Mouse (Mus musculus) intestine, embryonic 14.5 days (tissue): ENCODE measurements around the gene Hap1. TPM values are rescaled to one million over a fixed set of nuclear protein-coding genes. Genes with fewer than 3 reads are reported as not detected.
"Not testable (repeated sequence)": the region's sequence is repeated elsewhere in the genome, so short reads cannot be mapped to it uniquely, and the experiment has no call there.

Experiments used
- ATAC-seq: fragments of 200-750 bp; cut with Nextera tagmentation; replicated peaks from 2 replicates; pipeline ENCODE4 v1.8.0; 2017; ENCODE audit warnings: low read depth, moderate number of reproducible peaks, moderate TSS enrichment, moderate library complexity; ENCODE audit not compliant: low FRiP score, low TSS enrichment
- DNase-seq: peaks from one replicate; pipeline ENCODE4 v3.0.0-alpha.2; 2018; ENCODE audit warnings: low spot score
- H3K27ac ChIP-seq: fragments of 300-500 bp; sonication (generic); 2 replicates; pipeline ENCODE4 v1.5.1; 2014; ENCODE audit warnings: low read depth, mild to moderate bottlenecking, control low read depth
- H3K27me3 ChIP-seq: fragments of 300-500 bp; sonication (generic); replicated peaks from 2 replicates; pipeline ENCODE4 v1.6.1; 2014; ENCODE audit warnings: low read length, control low read depth; ENCODE audit not compliant: control insufficient read depth, insufficient read depth
- H3K36me3 ChIP-seq: fragments of 300-500 bp; sonication (generic); 2 replicates; pipeline ENCODE4 v1.6.1; 2014; ENCODE audit warnings: low read length, control low read depth; ENCODE audit not compliant: control insufficient read depth, insufficient read depth
- H3K4me1 ChIP-seq: fragments of 300-500 bp; sonication (generic); replicated peaks from 2 replicates; pipeline ENCODE4 v1.6.1; 2014; ENCODE audit warnings: low read length, control low read depth, mixed read lengths; ENCODE audit not compliant: control insufficient read depth, insufficient read depth
- H3K4me2 ChIP-seq: fragments of 300-500 bp; sonication (generic); 2 replicates; pipeline ENCODE4 v1.6.1; 2014; ENCODE audit warnings: low read length
- H3K4me3 ChIP-seq: fragments of 300-500 bp; sonication (generic); 2 replicates; pipeline ENCODE4 v1.5.1; 2014; ENCODE audit warnings: low read depth, low read length, control low read depth, mixed read lengths
- H3K9ac ChIP-seq: fragments of 300-500 bp; sonication (generic); 2 replicates; pipeline ENCODE4 v1.6.1; 2014; ENCODE audit warnings: mild to moderate bottlenecking, low read length
- H3K9me3 ChIP-seq: fragments of 300-500 bp; sonication (generic); 2 replicates; pipeline ENCODE4 v1.6.1; 2016; ENCODE audit warnings: low read length, control low read depth; ENCODE audit not compliant: control insufficient read depth
- WGBS: fragments of 180-500 bp; shearing (Covaris S2); extraction: QIAGEN DNeasy Blood & Tissue Kit; methylation state at CpG from one replicate; pipeline ENCODE4 v1.1.7; 2014; 5-methylcytosine and 5-hydroxymethylcytosine counted together
- polyA plus RNA-seq: library from polyadenylated mRNA; unstranded; fragments of >200 nt; fragmentation: Nextera tagmentation; extraction: Ambion mirVana; gene quantifications from 2 replicates; pipeline ENCODE4 v1.2.1, GENCODE M21; 2014

The Hap1 gene
- polyA plus RNA-seq, 1 experiment from 2014 or later, result 11.1 TPM

DNA sequence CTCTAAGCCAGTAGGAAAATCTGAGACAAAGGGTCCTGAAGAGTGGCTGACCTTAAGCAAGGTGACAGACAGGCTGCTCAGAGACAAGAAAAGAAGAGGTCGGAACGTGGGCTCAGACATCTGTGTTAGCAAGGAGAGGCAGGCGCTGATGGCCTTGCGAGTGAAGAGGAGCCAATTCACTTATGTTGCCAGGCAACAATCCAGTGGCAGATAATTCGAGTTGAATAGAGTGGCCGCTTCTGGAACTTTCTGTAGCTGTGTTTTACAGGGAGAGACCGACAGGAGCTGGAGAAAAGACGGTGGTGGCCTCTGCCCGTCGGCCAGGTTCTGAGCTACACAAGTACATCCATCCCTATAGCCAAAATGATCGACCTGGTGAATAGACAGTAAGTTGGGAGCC is 28.6 kb downstream of the Hap1 start:
- Histone ChIP-seq H3K4me1 (no peaks in the 10 kb centered on the region), H3K36me3 (peaks cover 5% of the 10 kb centered on the region), H3K4me3 (no peak overlapping the region), H3K27ac (no peak overlapping the region), H3K27me3 (no peaks in the 10 kb centered on the region), H3K9me3 (no peaks in the 10 kb centered on the region), H3K4me2 (no peak overlapping the region), H3K9ac (no peak overlapping the region)
- ATAC-seq, result no peak
- no peak for DNase-seq
- WGBS, result 73% methylated on average over 11 of the region's 11 CpGs

GRCm38 (mm10) chr11:100325062-100325629 is 30.8 kb downstream of the Hap1 start:
- DNase-seq, result no peak
- H3K27ac ChIP-seq, result no peak overlapping the region
- 0 out of 2 replicates have a peak, but pooled peaks cover 3% of the 10 kb centered on the region for H3K4me1 ChIP-seq
- 74% methylated on average over 11 of the region's 11 CpGs for whole genome bisulfite sequencing
- H3K9me3 ChIP-seq, result no peaks in the 10 kb centered on the region
- no peaks in the 10 kb centered on the region for H3K27me3 ChIP-seq
- H3K9ac ChIP-seq, result no peak overlapping the region
- ATAC-seq, result no peak
- H3K36me3 ChIP-seq, result peaks cover 22% of the 10 kb centered on the region
- H3K4me2 ChIP-seq, result no peak overlapping the region
- no peak overlapping the region for H3K4me3 ChIP-seq

DNA sequence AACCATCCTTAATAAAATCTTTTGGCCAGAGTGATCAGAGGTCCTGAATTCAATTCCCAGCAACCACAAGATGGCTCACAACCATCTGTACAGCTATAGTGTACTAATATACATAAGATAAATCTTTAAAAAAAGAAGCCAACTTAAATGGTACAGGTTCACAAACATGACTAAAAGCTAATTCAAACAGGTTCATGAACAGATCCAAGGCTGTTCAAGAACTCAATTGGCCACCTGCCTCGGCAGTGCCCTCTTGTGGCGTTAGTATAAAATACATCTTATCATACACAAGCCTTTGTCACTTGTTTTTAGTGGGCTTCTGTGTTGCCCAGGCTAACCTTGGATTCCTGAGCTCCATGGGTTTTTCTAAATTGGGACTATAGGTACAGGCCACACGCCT is 32.4 kb downstream of the Hap1 start:
- H3K4me2 ChIP-seq, result no peak overlapping the region
- H3K27ac ChIP-seq, result no peak overlapping the region
- H3K4me3 ChIP-seq, result no peak overlapping the region
- DNase-seq (no peak), ATAC-seq (no peak)
- WGBS, result 16% methylated on average over 3 of the region's 3 CpGs
- 0 out of 2 replicates have a peak, but pooled peaks cover 7% of the 10 kb centered on the region for H3K4me1 ChIP-seq
- H3K9ac ChIP-seq, result no peak overlapping the region
- no peaks in the 10 kb centered on the region for H3K9me3 ChIP-seq
- H3K27me3 ChIP-seq, result no peaks in the 10 kb centered on the region
- peaks cover 22% of the 10 kb centered on the region for H3K36me3 ChIP-seq

DNA sequence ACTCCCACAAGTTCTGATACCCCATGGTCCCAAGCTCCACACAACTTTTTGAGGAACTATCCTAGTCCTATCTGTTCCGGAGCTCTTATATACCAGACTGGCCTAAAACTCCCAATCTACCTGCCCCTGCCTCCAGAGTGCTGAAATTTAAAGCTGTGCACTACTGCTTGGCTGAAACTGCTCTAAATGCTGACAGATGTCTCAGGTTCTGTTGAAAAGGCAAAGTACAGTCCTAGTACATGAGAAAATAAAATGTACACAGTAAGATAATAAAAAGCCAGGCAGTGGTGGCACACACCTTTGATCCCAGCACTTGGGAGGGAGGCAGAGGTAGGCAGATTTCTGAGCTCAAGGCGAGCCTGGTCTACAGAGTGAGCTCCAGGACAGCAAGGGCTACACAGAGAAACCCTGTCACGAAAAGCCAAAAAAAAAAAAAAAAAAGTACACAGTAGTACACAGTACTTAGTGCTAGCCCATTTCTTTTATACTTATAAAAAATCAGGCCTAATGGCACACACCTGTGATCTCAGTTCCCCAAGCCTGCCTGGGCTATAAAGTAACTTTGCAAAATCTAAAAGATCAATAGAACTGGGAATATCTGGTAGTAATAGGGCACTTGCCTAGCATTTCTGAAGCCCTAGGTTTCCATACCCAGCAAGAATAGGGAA is 33.2 kb downstream of the Hap1 start:
- Histone ChIP-seq H3K36me3 (peaks cover 22% of the 10 kb centered on the region), H3K4me2 (no peak overlapping the region), H3K27ac (no peak overlapping the region), H3K9ac (no peak overlapping the region), H3K4me3 (no peak overlapping the region), H3K9me3 (no peaks in the 10 kb centered on the region), H3K4me1 (0 out of 2 replicates have a peak, but pooled peaks cover 7% of the 10 kb centered on the region), H3K27me3 (no peaks in the 10 kb centered on the region)
- ATAC-seq, result no peak
- WGBS, result 69% methylated on average over 3 of the region's 3 CpGs
- no peak for DNase-seq

DNA sequence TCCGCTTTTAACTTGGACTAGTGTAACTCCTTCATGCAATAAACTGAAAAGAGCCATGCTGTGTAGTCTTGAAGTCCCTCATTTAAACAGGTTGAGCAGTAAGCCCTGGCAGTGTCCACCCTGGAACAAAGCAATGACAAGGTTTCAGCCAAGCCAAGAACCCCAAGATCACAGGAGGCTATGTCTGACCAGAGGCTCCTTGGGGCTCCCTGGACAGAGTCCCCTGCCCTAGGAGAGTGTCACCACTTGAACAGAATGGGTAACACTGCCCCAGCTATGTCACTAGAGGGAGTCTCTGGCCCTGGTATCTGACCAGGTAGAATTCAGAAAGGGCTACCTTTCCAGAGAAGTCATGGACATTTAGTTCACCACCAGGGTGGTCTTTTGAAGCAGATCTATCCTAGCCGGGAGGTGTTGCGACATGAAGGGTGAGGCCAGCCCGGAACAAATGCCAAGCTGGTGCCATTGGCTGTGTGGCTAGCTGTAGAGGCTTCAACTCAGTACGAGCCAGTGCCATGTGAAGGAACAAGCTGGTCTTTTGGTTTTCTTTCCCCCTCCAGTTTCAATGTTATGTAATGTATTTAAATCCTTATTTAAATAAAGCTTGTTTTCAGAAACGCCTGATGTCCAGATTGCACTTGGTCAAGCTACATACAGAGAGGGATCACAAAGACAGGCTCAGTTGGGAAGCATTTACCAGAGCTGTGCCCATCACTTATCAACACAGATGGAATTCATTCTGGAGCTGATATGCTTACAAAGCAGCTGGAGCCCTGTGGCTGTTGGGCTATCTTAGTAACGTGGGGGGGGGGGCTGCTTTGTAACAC is 34.2 kb downstream of the Hap1 start:
- H3K27ac ChIP-seq, H3K9ac ChIP-seq, DNase-seq, ATAC-seq, H3K4me1 ChIP-seq, H3K9me3 ChIP-seq, H3K4me3 ChIP-seq, H3K27me3 ChIP-seq: not testable (repeated sequence)
- H3K36me3 ChIP-seq, result peaks cover 22% of the 10 kb centered on the region
- 77% methylated on average over 7 of the region's 7 CpGs for WGBS
- peak overlapping the region; percentile 69; the same call in 1 of the 2 replicates for H3K4me2 ChIP-seq

GRCm38 (mm10) chr11:100320701-100321410 is 35.1 kb downstream of the Hap1 start:
- not testable (repeated sequence) for DNase-seq, ATAC-seq
- H3K9ac ChIP-seq, result peak overlapping the region; percentile 95

GRCm38 (mm10) chr11:100320172-100320630 is 35.7 kb downstream of the Hap1 start:
- peak overlapping the region; percentile 95 for H3K9ac ChIP-seq
- H3K27me3 ChIP-seq, result no peaks in the 10 kb centered on the region
- H3K27ac ChIP-seq, result peak overlapping the region; percentile 97
- DNase-seq, result peak; percentile 97
- H3K9me3 ChIP-seq, result no peaks in the 10 kb centered on the region
- H3K4me2 ChIP-seq, result peak overlapping the region; percentile 69
- H3K4me1 ChIP-seq, result 0 out of 2 replicates have a peak, but pooled peaks cover 7% of the 10 kb centered on the region
- H3K36me3 ChIP-seq, result peaks cover 22% of the 10 kb centered on the region
- H3K4me3 ChIP-seq, result peak overlapping the region; percentile 58
- ATAC-seq, result peak; percentile 82
- WGBS, result under 1% methylated on average over 37 of the region's 40 CpGs

More at GRCm38 (mm10) chr11:100320701-100321410, 35.1 kb downstream of the Hap1 start:
- H3K27me3 ChIP-seq, H3K4me1 ChIP-seq, H3K9me3 ChIP-seq: not testable (repeated sequence)
- Histone ChIP-seq H3K4me2 (peak overlapping the region; percentile 69), H3K27ac (peak overlapping the region; percentile 97), H3K36me3 (peaks cover 22% of the 10 kb centered on the region), H3K4me3 (peak overlapping the region; percentile 58)
- WGBS, result 17% methylated on average over 11 of the region's 11 CpGs
